Mouse (Mus musculus) lung, postnatal 36 days (tissue): ENCODE data around the gene Swi5.
A peak's percentile ranks its signal among the peaks of the same experiment; 100 is the strongest.

Source experiments
- DNase-seq: peaks from one replicate; pipeline ENCODE4 v3.0.0; 2022; ENCODE audit warnings: mixed read lengths

The Swi5 gene

GRCm38 (mm10) chr2:32287923-32288367, at the start of gene Swi5:
TSS of gene Swi5 (minus strand) at chr2:32288075.
- DNase-seq: peak; percentile 100

GRCm38 (mm10) chr2:32335888-32336287, 48.0 kb upstream of the Swi5 start:
- DNase-seq: no peak

GRCm38 (mm10) chr2:32332159-32332558, 44.3 kb upstream of the Swi5 start:
- DNase-seq: no peak

- no peak for DNase-seq
These were observed 41.7 kb upstream of the Swi5 start for GRCm38 (mm10) chr2:32329531-32329930.

DNA sequence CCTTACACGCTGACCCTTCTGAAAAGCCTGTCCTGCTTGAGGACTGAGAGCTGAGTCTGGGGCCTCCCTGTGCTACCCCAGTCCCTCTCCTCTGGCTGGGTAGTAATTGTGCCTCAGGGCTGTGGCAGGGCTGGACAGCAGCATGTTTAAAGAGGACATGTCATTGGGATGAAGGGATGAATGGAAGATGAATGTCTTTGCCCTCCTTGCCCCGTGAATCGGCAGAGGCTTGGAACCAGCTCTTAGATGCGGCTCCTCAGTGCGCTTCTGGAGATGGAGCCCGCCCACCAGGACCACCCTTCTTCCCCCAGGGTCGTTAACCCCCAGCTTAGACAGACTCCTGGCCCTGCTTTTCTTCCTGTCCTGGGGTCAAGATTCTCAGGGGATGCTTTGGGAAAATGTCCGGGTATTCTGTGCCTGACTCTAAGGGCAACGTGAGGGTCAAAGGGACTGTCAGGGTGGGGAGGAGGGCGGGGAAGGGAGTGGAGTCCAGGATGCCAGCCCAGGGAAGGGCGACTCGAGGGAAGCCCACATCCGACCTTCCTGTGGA, 41.1 kb upstream of the Swi5 start:
- DNase-seq: no peak

GRCm38 (mm10) chr2:32327200-32327599, 39.3 kb upstream of the Swi5 start:
- no peak for DNase-seq

GRCm38 (mm10) chr2:32325342-32325741, 37.5 kb upstream of the Swi5 start:
- DNase-seq: peak; percentile 42

DNA sequence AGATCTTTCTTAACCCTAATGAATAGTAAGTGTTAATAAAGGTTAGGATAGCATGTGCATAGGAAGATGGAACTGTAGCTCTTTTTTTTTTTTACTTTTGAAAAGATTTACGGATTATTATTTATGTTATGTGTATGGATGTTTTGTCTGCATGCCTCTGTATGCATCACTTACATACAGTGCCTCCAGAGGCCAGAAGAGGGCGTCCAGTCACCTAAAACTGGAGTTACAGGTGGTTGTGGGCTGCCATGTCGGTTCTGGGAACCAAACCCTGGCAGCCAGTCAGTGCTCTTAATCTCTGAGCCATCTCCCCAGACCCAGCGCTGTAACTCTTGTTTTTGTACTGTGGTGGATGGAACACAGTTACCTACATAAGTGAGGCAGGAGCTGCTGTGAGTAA, 36.4 kb upstream of the Swi5 start:
- DNase-seq: no peak

- no peak for DNase-seq
These were observed 35.2 kb upstream of the Swi5 start for GRCm38 (mm10) chr2:32322754-32323741.

DNA sequence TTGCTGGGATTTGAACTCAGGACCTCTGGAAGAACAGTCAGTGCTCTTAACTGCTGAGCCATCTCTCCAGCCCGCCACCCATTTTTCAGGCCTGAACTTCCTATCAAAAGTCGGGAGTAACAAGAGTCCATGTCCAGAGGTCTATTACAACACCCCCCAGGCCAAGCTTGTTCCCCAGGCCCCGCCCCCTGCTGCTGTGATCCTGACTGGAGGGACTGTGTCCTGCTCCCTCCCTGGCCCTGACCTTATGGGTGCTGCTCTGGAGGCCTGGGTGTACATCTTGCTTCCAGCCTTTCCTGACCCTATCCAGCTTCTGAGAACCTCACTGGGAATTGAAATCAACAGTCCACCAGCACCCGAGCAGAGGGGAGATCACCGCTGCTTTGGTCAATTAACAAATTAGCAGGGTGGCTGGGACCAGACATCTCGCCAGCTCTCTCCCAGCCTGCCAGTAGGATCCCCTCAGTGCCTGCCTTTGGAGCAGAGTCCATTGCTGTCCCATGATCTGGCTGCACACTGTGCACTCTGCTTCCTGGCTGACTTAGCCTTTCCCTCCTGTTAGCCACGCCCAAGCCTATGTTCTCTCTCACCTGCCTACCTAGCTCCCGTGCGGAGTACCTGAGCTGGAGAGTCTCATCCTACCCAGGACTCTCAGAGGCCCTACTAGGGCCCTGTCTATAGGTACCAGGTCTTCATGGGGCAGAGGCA, 33.9 kb upstream of the Swi5 start:
- DNase-seq: no peak

- DNase-seq: no peak
These were observed 32.8 kb upstream of the Swi5 start for GRCm38 (mm10) chr2:32320721-32321120.

GRCm38 (mm10) chr2:32319586-32320580, 32.0 kb upstream of the Swi5 start:
- DNase-seq: peak; percentile 34

DNA sequence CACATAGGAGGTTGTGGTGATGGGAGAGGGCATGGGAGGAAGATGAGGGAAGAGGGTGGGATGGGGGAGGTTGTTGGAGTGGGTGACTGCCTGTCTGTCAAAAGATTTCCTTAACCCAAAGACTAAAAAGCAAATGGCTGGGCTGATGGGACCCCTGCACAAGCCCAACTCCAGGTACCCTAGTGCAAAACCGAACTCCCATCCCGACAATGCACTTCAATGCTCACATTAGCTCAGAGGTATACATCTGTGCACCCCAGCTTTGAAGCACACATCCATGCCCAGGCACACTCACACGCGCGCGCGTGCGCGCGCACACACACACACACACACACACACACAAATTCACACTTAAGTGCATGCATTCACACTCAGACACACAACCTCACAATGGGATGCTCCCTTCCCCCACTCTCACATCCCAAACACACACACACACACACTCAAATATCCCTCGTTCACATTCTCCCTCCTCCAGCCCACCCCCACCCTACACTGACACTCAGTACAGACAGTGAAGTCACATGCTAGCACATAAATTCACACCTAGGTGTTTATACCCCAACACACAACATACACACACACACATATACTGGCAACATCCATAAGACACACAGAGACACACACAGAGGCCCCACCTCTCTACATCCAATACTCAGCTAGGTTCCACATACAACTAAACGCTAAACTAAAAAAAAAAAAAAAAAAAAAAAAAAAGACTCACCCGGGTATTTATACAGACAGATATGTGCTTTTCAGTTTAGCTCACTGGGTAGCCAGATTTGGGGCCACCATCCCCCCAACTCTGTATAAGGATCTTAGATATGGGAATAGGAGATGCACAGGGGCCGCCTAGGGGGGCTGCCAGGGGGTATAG, 31.1 kb upstream of the Swi5 start:
- no peak for DNase-seq

- DNase-seq: peak; percentile 65
These were observed 30.0 kb upstream of the Swi5 start for GRCm38 (mm10) chr2:32317791-32318417.

DNA sequence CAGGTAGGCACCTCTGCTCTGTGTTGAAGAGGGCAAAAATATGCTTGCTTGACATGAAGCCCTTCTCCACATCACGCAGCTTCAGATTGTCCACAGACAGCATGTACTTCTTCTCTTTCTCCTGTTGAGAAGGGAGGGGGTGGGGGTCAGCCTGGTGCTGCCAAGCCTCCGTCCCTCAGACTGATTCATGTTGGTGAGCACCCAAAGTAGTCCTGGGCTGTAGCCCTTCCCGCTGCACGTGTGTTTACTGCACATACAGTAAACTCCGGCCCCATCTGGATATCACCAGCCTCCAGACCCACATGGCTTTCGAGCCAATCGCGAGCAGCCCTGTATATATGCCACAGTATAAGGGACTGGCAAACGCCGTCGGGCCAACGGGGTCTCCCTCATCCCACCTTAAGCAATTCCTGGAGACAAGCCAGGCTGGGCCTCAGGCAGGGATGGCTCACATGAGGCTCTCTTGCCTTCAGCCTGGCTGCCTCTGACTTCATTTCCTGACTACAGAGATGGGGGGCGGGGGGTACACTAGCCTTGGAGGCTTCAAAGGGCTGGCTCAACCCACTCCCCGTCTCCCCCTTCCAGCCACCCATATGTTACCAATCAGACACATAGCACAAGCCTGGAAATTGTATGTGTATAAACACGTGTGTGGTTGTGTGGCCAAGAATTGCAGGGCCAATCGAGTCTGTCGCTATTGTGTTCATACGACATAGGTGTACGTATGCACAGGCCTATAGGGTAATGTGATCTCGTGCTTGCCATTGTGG, 29.2 kb upstream of the Swi5 start:
- DNase-seq: no peak

- peak; percentile 37 for DNase-seq
These were observed 27.9 kb upstream of the Swi5 start for GRCm38 (mm10) chr2:32315751-32316150.

- no peak for DNase-seq
These were observed 27.0 kb upstream of the Swi5 start for GRCm38 (mm10) chr2:32314831-32315230.

DNA sequence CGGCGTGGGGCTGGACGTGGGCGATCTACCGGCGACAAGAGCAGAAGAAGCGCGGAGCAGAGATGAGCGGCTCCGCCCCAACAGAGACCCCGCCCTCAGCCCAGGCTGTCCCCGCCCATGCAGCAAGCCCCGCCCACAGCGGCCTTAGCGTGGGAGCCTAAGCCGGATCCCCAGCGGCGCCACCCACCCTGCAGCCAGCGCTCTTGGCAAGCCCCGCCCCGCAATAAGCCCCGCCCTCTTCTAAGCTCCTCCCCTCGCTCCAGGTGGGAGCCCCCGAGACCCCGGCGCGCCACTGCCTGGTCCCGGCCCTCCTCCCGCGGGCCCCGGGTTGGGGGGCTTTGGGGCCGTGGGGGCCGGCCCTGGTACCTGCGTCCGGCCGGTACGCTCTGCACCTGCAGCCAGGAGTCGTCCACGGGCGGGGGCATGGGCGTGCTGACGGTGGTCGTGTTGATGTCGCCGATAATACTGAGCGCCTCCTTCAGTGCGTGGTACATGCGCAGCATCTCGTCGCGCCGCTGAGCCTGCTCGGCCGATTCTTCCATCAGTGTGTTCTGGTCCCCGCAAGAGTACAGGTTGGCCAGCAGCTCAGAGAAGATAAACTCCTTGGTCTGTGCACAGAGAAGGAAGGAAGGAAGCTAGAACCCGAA, 24.6 kb upstream of the Swi5 start:
- DNase-seq: peak; percentile 85
